Mouse (Mus musculus): ENCODE results near the gene Ldb2. TPM values are rescaled to one million over a fixed set of nuclear protein-coding genes. Genes with fewer than 3 reads are reported as not detected.
A peak's percentile ranks its signal among the peaks of the same experiment; 100 is the strongest.

The Ldb2 gene
- total and polyA plus RNA-seq, 2 experiments from 2014 or later = 8.0 to 10.6 TPM

DNA sequence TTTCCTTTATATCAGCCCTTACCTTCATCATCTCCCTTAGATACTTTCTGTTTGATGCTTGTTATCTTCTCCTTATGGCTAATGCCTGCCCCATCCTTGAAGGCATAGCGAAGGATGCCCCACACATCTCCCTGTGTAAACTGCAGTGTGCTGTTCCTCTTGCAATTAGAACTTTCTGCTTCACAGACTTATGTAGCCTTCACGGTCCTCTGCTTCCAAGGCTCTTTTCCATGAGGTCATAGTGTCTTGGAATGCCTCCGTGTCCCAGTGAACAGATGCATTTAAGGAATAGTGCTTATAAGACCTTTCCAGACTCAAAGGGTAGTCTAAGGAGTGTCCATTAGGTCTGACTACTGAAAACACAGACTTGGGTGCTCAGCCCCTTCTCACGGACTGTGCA lies 318.1 kb downstream of the Ldb2 start:
- Histone ChIP-seq H3K4me3 (ENCODE audit: low read depth, low read length) (no peak overlapping the region), H3K9me3 (replicated peaks; ENCODE audit: control insufficient read depth, low read length) (no peaks in the 10 kb centered on the region), H3K36me3 (replicated peaks; ENCODE audit: control insufficient read depth, insufficient read depth, low read length) (no peaks in the 10 kb centered on the region), H3K4me2 (ENCODE audit: low read depth, low read length) (no peak overlapping the region), H3K4me1 (ENCODE audit: control insufficient read depth, insufficient read depth) (no peaks in the 10 kb centered on the region), H3K9ac (replicated peaks; ENCODE audit: low read depth, low read length) (no peak overlapping the region), H3K27me3 (ENCODE audit: control insufficient read depth, insufficient read depth, low read length) (no peaks in the 10 kb centered on the region), H3K27ac (ENCODE audit: low read depth) (no peak overlapping the region)
- ATAC-seq (ENCODE audit: insufficient read depth, low read depth) (no peak), DNase-seq (ENCODE audit: low spot score) (no peak)
- TF ChIP-seq CTCF (IDR thresholded peaks at IDR 0.05; ENCODE audit: low read depth) = no peak
- TF ChIP-seq EP300 (IDR thresholded peaks at IDR 0.05; ENCODE audit: low read depth) = no peak
- WGBS = 63% methylated on average over 4 of the region's 4 CpGs

DNA sequence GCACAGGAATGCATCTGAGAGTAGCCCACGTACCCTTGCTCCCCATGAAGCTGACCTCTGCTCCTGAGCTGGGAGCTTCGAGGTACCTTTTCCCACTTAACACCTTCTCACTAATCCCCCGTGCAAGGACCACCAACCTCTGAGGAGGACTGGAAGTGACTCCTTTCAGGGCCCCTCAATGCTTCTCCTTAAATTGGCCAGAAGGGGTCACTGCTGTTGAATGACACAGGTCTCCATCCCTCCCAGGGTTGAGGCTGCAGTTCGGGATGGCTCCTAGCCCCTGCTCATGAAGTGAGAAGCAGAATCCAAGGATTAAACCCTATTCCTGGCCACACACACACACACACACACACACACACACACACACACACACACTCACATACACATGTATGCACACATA lies 323.1 kb downstream of the Ldb2 start:
- WGBS = 22% methylated on average over 4 of the region's 4 CpGs
- Histone ChIP-seq H3K36me3 (replicated peaks; ENCODE audit: control insufficient read depth, insufficient read depth, low read length) (no peaks in the 10 kb centered on the region), H3K4me2 (ENCODE audit: low read depth, low read length) (no peak overlapping the region), H3K9ac (replicated peaks; ENCODE audit: low read depth, low read length) (no peak overlapping the region), H3K27ac (ENCODE audit: low read depth) (no peak overlapping the region), H3K27me3 (ENCODE audit: control insufficient read depth, insufficient read depth, low read length) (no peaks in the 10 kb centered on the region), H3K4me1 (ENCODE audit: control insufficient read depth, insufficient read depth) (no peaks in the 10 kb centered on the region), H3K4me3 (ENCODE audit: low read depth, low read length) (no peak overlapping the region), H3K9me3 (replicated peaks; ENCODE audit: control insufficient read depth, low read length) (no peaks in the 10 kb centered on the region)
- ATAC-seq (ENCODE audit: insufficient read depth, low read depth) = 0 out of 2 replicates have a peak, but pooled peaks have one; percentile 44
- peak; percentile 44 for TF ChIP-seq CTCF (IDR thresholded peaks at IDR 0.05; ENCODE audit: low read depth)
- no peak for TF ChIP-seq EP300 (IDR thresholded peaks at IDR 0.05; ENCODE audit: low read depth)
- no peak for DNase-seq (ENCODE audit: low spot score)

DNA sequence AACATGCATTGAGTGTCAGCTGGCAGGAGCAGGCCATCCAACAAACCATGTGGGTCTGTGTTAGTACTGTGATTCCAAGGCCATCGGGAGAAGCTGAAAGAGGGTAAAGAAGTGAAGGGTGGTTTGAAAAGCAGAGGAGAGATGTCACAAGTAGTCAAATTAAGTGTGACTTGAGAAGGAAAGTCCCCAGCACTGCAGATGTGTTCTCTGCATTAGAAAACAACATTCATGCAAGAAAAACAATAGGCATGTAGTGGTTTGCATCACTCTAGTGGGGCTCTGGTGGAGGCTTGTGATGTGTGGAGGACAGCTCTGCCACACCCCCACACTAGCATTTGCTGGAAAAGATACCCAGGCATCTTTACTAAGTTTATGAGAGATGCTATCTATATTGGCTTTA lies 323.9 kb downstream of the Ldb2 start:
- Histone ChIP-seq H3K4me3 (ENCODE audit: low read depth, low read length) (no peak overlapping the region), H3K27ac (ENCODE audit: low read depth) (no peak overlapping the region), H3K4me2 (ENCODE audit: low read depth, low read length) (no peak overlapping the region), H3K4me1 (ENCODE audit: control insufficient read depth, insufficient read depth) (no peaks in the 10 kb centered on the region), H3K9ac (replicated peaks; ENCODE audit: low read depth, low read length) (no peak overlapping the region), H3K36me3 (replicated peaks; ENCODE audit: control insufficient read depth, insufficient read depth, low read length) (no peaks in the 10 kb centered on the region), H3K9me3 (replicated peaks; ENCODE audit: control insufficient read depth, low read length) (no peaks in the 10 kb centered on the region), H3K27me3 (ENCODE audit: control insufficient read depth, insufficient read depth, low read length) (no peaks in the 10 kb centered on the region)
- DNase-seq (ENCODE audit: low spot score) (no peak), ATAC-seq (ENCODE audit: insufficient read depth, low read depth) (no peak)
- TF ChIP-seq CTCF (IDR thresholded peaks at IDR 0.05; ENCODE audit: low read depth) (no peak), EP300 (IDR thresholded peaks at IDR 0.05; ENCODE audit: low read depth) (no peak)
- 80% methylated on average over 1 of the region's 1 CpGs for WGBS

DNA sequence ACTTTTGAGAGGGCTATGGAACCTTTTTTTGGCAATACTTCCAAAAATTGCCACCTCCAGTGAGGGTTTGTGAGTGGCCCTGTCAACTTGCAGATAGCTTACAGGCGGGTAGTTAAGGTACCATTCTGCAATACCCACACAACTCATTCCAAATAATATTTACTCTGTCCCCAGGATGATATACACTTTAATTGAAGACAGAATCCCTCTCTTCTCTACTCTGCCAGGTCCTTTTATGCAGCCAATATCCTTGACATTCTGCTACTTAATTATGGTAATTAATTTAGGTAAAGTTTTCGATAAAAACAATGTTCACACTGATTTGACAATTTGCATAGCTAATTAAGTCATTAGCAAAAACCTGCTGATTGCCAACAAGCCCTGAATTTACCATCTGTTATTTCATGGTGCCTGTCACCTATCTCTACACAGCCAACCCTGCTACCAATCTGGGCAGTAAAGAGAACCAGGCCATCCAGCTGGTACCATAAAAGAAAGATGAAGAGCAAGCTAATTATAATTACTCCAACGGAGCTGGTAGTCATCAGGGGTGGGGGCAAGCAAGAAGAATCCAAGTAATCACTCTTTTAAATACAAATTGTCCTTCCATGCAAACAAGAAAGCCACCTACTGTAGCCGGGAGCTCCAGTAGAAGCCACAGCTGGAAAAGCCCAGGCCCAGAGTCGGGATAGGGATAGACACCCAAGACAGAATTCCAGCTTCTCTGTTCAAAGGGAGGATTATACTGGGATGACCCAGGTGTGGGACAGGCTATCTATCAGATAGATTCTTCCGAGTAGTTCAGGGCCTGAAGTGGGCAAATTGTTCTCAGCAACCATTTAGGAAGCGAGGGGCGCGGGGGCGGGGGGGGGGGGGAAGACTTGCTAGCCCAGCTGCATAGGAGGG lies 325.4 kb downstream of the Ldb2 start:
- WGBS = 79% methylated on average over 10 of the region's 10 CpGs
- no peaks in the 10 kb centered on the region for H3K36me3 ChIP-seq (replicated peaks; ENCODE audit: control insufficient read depth, insufficient read depth, low read length)
- ATAC-seq (ENCODE audit: insufficient read depth, low read depth) = no peak

DNA sequence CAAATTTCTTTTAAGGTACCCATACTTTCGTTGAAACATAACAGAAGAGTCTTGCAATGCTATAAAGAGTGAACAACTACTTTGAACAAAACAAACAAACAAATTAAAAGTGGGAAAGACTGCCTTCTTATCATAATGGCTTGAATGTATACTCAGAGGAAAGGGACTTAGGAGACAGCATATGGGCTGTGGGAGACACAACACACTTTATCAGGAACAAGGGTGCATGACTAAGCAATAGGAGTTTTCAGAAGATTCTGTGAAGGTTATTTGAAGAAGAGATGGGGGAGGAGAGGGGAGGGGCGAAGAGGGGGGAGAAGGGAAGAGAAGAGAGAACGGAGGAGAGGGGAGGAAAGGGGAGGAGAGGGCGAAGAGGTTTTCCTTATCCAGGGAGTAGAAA lies 334.2 kb downstream of the Ldb2 start:
- no peaks in the 10 kb centered on the region for H3K9me3 ChIP-seq (replicated peaks; ENCODE audit: control insufficient read depth, low read length)
- H3K4me2 ChIP-seq (ENCODE audit: low read depth, low read length) = no peak overlapping the region
- no peaks in the 10 kb centered on the region for H3K36me3 ChIP-seq (replicated peaks; ENCODE audit: control insufficient read depth, insufficient read depth, low read length)
- ATAC-seq (ENCODE audit: insufficient read depth, low read depth) (no peak), DNase-seq (ENCODE audit: low spot score) (no peak)
- H3K9ac ChIP-seq (replicated peaks; ENCODE audit: low read depth, low read length) = no peak overlapping the region
- no peak overlapping the region for H3K27ac ChIP-seq (ENCODE audit: low read depth)
- H3K4me3 ChIP-seq (ENCODE audit: low read depth, low read length) = no peak overlapping the region
- 66% methylated on average over 4 of the region's 4 CpGs for WGBS
- H3K4me1 ChIP-seq (ENCODE audit: control insufficient read depth, insufficient read depth) = no peaks in the 10 kb centered on the region
- no peaks in the 10 kb centered on the region for H3K27me3 ChIP-seq (ENCODE audit: control insufficient read depth, insufficient read depth, low read length)
- no peak for TF ChIP-seq EP300 (IDR thresholded peaks at IDR 0.05; ENCODE audit: low read depth)
- no peak for TF ChIP-seq CTCF (IDR thresholded peaks at IDR 0.05; ENCODE audit: low read depth)

More for the DNA sequence above, 325.4 kb downstream of the Ldb2 start:
- H3K27ac ChIP-seq (ENCODE audit: low read depth) = no peak overlapping the region
- no peaks in the 10 kb centered on the region for H3K9me3 ChIP-seq (replicated peaks; ENCODE audit: control insufficient read depth, low read length)
- no peak for DNase-seq (ENCODE audit: low spot score)
- H3K4me1 ChIP-seq (ENCODE audit: control insufficient read depth, insufficient read depth) = no peaks in the 10 kb centered on the region
- H3K27me3 ChIP-seq (ENCODE audit: control insufficient read depth, insufficient read depth, low read length) = no peaks in the 10 kb centered on the region
- H3K9ac ChIP-seq (replicated peaks; ENCODE audit: low read depth, low read length) = no peak overlapping the region
- H3K4me3 ChIP-seq (ENCODE audit: low read depth, low read length) = no peak overlapping the region
- no peak overlapping the region for H3K4me2 ChIP-seq (ENCODE audit: low read depth, low read length)
- TF ChIP-seq CTCF (IDR thresholded peaks at IDR 0.05; ENCODE audit: low read depth) (no peak), EP300 (IDR thresholded peaks at IDR 0.05; ENCODE audit: low read depth) (no peak)
